Mouse (Mus musculus) embryonic facial prominence, embryonic 14.5 days (tissue): ENCODE measurements around the gene Ddx52. TPM values are rescaled to one million over a fixed set of nuclear protein-coding genes. Genes with fewer than 3 reads are reported as not detected.

Experiments used
- ATAC-seq: fragments of 200-750 bp; cut with Nextera tagmentation; 2 replicates; pipeline ENCODE4 v1.8.0; 2017; ENCODE audit warnings: low read depth, moderate number of reproducible peaks, moderate TSS enrichment
- DNase-seq: peaks from one replicate; pipeline ENCODE4 v3.0.0-alpha.2; 2015; ENCODE audit warnings: low spot score
- H3K27ac ChIP-seq: fragments of 300-500 bp; sonication (generic); replicated peaks from 2 replicates; pipeline ENCODE4 v1.5.1; 2014; ENCODE audit warnings: low read depth, mild to moderate bottlenecking, low read length, moderate library complexity
- H3K27me3 ChIP-seq: fragments of 300-500 bp; sonication (generic); replicated peaks from 2 replicates; pipeline ENCODE4 v1.6.1; 2014; ENCODE audit warnings: low read length; ENCODE audit not compliant: control insufficient read depth, insufficient read depth
- H3K36me3 ChIP-seq: fragments of 300-500 bp; sonication (generic); 2 replicates; pipeline ENCODE4 v1.6.1; 2014; ENCODE audit warnings: low read length, mixed read lengths; ENCODE audit not compliant: control insufficient read depth, insufficient read depth
- H3K4me1 ChIP-seq: fragments of 300-500 bp; sonication (generic); 2 replicates; pipeline ENCODE4 v1.6.1; 2014; ENCODE audit warnings: antibody characterized with exemption, low read length; ENCODE audit not compliant: control insufficient read depth, insufficient read depth
- H3K4me2 ChIP-seq: fragments of 300-500 bp; sonication (generic); 2 replicates; pipeline ENCODE4 v1.6.1; 2014; ENCODE audit warnings: low read depth, mild to moderate bottlenecking, low read length, moderate library complexity, mixed read lengths
- H3K4me3 ChIP-seq: fragments of 300-500 bp; sonication (generic); 2 replicates; pipeline ENCODE4 v1.5.1; 2014; ENCODE audit warnings: low read depth, mild to moderate bottlenecking, low read length
- H3K9ac ChIP-seq: fragments of 300-500 bp; sonication (generic); 2 replicates; pipeline ENCODE4 v1.6.1; 2014; ENCODE audit warnings: low read depth, mild to moderate bottlenecking, low read length, moderate library complexity, mixed read lengths
- H3K9me3 ChIP-seq: fragments of 300-500 bp; sonication (generic); 2 replicates; pipeline ENCODE4 v1.6.1; 2016; ENCODE audit warnings: low read length; ENCODE audit not compliant: control insufficient read depth
- WGBS: fragments of 180-500 bp; shearing (Covaris S2); extraction: QIAGEN DNeasy Blood & Tissue Kit; methylation state at CpG from one replicate; pipeline ENCODE4 v1.1.7; 2014; 5-methylcytosine and 5-hydroxymethylcytosine counted together
- polyA plus RNA-seq: library from polyadenylated mRNA; unstranded; fragments of >200 nt; fragmentation: Nextera tagmentation; extraction: Ambion mirVana; gene quantifications from 2 replicates; pipeline ENCODE4 v1.2.1, GENCODE M21; 2014

Ddx52 gene
- polyA plus RNA-seq, 1 experiment from 2014 or later = 29.0 TPM

GRCm38 (mm10) chr11:83963991-83964921 is 22.4 kb downstream of the Ddx52 start, which contains the start of gene Synrg:
TSS of gene Synrg (plus strand) at chr11:83964428.
- peak within 1 kb of the TSS; percentile 61 for H3K4me3 ChIP-seq
- H3K9ac ChIP-seq = peak within 1 kb of the TSS; percentile 75
- 5% methylated on average over 20 of the region's 76 CpGs for WGBS
- peaks cover 34% of the 10 kb centered on the region for H3K36me3 ChIP-seq
- H3K4me2 ChIP-seq = peak within 1 kb of the TSS; percentile 61
- peak; percentile 93 for DNase-seq
- peak; percentile 95 for ATAC-seq
- H3K4me1 ChIP-seq = no peaks in the 10 kb centered on the region
- peak within 1 kb of the TSS; percentile 56 for H3K27ac ChIP-seq
- no peaks in the 10 kb centered on the region for H3K27me3 ChIP-seq
- H3K9me3 ChIP-seq = no peaks in the 10 kb centered on the region

DNA sequence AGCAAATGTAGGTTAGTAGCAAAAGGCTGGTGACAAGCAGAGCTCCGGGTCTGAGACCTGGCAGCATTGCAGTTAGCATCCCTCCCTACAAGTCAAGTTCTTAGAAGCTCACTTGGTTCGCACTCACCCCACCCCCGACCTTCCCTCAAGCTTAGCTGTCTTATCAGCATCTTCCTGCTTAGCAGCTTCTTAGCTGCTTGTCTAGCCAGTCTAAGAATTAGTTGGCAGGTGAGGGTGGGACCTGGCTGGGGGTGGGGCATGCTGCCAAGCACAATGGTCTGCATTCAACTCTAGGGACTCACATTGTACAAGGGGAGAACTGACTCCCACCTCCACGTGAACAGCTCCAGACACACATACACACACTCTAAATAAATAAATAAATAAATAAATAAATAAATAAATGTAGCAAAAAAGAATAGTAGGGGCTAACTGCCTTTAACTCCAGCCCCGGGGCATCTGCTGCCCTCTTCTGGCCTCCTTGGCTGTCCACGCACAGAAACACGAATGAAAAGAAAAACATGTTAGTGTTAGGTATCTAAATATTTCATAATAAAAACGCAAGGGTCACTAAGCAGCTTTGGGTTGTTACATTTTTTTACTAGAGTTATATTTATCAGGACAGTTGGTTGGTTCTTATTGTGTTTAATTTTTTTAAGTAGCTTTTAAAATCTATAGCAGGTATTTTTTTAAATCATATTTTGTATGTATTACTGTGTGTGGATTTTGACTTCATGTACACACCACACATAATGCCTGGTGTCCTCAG is 25.8 kb downstream of the Ddx52 start:
- H3K4me3 ChIP-seq = no peak overlapping the region
- no peak for ATAC-seq

DNA sequence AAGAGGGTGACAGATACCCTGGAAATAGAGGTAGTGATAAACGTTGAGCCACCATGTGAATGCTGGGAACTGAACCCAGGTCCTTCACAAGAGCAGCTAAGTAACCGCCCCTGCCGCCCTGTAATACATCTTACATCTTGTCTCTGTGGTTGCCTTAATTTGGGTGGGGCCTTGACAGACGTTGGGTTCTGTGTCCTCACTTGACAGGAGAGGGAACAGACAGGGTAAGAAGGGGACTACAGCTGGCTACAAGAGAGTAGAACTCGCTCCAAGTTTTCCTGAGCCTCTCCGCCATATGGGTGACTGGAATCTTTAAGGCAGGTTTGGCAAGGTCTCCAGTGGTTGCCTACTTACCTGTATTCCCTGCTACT is 26.3 kb downstream of the Ddx52 start:
- Histone ChIP-seq H3K4me1 (no peaks in the 10 kb centered on the region), H3K4me3 (no peak overlapping the region), H3K36me3 (peaks cover 8% of the 10 kb centered on the region), H3K4me2 (no peak overlapping the region), H3K9ac (no peak overlapping the region), H3K27ac (no peak overlapping the region), H3K9me3 (no peaks in the 10 kb centered on the region), H3K27me3 (no peaks in the 10 kb centered on the region)
- no peak for ATAC-seq
- DNase-seq = no peak
- WGBS = 75% methylated on average over 6 of the region's 6 CpGs

More for the DNA sequence above, 25.8 kb downstream of the Ddx52 start:
- no peaks in the 10 kb centered on the region for H3K9me3 ChIP-seq
- peak; percentile 45 for DNase-seq
- H3K36me3 ChIP-seq = peaks cover 4% of the 10 kb centered on the region
- no peak overlapping the region for H3K27ac ChIP-seq
- H3K4me2 ChIP-seq = no peak overlapping the region
- no peaks in the 10 kb centered on the region for H3K4me1 ChIP-seq
- WGBS = 46% methylated on average over 8 of the region's 8 CpGs
- H3K27me3 ChIP-seq = no peaks in the 10 kb centered on the region
- no peak overlapping the region for H3K9ac ChIP-seq

DNA sequence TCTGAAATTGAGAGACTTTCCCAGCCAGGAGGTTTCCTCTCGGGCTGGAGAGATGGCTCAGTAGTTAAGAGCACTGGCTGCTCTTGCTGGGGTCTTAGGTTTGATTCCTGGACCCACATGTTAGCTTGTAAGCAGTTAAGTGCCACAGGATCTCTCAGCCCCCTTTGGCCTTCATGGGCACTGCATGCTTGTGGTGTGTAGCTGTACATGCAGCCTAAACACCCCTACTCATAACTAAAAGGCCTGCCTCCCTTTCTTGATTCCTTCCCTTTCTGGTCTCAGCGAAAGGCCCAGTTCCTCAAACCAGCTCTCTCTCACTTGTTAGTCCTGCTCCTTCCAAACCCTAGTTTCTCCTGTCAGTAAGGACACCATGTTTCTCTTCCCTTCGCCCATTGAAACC is 27.2 kb downstream of the Ddx52 start:
- DNase-seq = no peak
- Histone ChIP-seq H3K4me2 (no peak overlapping the region), H3K4me1 (no peaks in the 10 kb centered on the region), H3K27ac (no peak overlapping the region), H3K9ac (no peak overlapping the region), H3K4me3 (no peak overlapping the region), H3K9me3 (no peaks in the 10 kb centered on the region), H3K27me3 (no peaks in the 10 kb centered on the region), H3K36me3 (peaks cover 10% of the 10 kb centered on the region)
- WGBS = 80% methylated on average over 3 of the region's 3 CpGs
- ATAC-seq = no peak

DNA sequence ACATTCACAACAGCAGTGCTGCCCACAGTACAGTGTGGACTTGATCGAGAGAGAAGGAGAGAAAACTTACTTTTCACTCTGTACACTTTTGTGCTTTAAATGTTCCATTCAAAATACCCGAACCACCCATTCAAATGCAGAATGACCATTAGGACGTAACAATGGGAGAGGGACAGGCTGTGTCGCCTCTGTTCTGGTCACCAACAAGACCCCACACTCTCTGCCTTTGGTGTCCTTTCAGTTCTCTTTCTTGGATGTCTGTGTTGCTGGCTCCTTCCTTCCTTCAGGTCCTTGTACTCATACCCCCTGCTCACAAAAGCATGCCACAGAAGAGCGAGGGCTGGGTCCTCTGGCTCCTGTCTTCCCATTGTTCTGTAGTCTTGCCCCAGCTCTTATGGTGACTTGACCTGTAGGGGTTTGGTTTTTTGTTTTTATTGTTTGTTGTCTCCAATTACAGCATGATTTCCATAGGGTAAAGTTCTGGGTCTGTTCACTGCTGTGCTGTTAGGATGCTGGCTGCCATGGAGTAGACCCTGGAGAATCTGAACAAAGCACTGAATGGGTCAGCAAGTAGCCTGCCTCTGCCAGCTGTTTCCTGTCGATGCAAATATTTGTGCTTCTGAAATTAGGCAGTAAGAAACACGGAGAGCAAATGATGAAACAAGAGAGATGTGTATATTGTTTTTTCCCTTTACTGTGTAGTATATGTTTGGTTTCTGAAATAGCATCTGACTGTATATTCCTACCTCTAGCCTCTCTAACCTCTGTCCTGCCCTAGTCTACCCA is 32.9 kb downstream of the Ddx52 start:
- no peak overlapping the region for H3K4me2 ChIP-seq
- peaks cover 33% of the 10 kb centered on the region for H3K36me3 ChIP-seq
- no peak overlapping the region for H3K4me3 ChIP-seq
- H3K9me3 ChIP-seq = no peaks in the 10 kb centered on the region
- no peak for DNase-seq
- H3K9ac ChIP-seq = no peak overlapping the region
- H3K27ac ChIP-seq = no peak overlapping the region
- H3K4me1 ChIP-seq = no peaks in the 10 kb centered on the region
- ATAC-seq = no peak
- H3K27me3 ChIP-seq = no peaks in the 10 kb centered on the region
- WGBS = 74% methylated on average over 7 of the region's 7 CpGs

- Histone ChIP-seq H3K9me3 (no peaks in the 10 kb centered on the region), H3K27ac (no peak overlapping the region), H3K9ac (no peak overlapping the region), H3K4me3 (no peak overlapping the region), H3K36me3 (peaks cover 40% of the 10 kb centered on the region), H3K27me3 (no peaks in the 10 kb centered on the region), H3K4me1 (no peaks in the 10 kb centered on the region), H3K4me2 (no peak overlapping the region)
- DNase-seq (no peak), ATAC-seq (no peak)
- 88% methylated on average over 1 of the region's 1 CpGs for WGBS
These were observed 33.6 kb downstream of the Ddx52 start for GRCm38 (mm10) chr11:83975488-83975887.

- DNase-seq (no peak), ATAC-seq (no peak)
- Histone ChIP-seq H3K9ac (no peak overlapping the region), H3K27ac (no peak overlapping the region), H3K36me3 (peaks cover 48% of the 10 kb centered on the region), H3K27me3 (no peaks in the 10 kb centered on the region), H3K4me1 (no peaks in the 10 kb centered on the region), H3K4me2 (no peak overlapping the region), H3K9me3 (no peaks in the 10 kb centered on the region), H3K4me3 (no peak overlapping the region)
- WGBS = 75% methylated on average over 13 of the region's 13 CpGs
These were observed 34.5 kb downstream of the Ddx52 start for GRCm38 (mm10) chr11:83976236-83976977.

DNA sequence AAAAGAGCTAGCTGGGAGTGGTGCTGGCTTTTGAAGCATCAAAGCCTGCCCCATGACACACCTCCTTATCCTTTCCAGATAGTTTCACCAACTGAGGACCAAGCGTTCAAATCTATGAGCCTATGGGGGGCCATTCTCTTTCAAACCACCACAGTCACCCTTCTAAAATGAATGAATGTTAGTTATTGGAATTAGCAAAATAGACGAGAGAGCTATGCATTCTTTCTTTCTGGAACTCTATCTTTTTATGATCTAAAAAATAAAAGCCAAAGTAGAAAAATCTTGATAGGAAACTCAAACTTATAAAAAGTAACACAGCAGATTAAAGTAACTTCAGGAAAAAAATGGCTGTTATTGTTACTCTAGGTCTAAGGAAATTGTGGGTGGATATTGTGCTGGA is 35.9 kb downstream of the Ddx52 start:
- H3K4me2 ChIP-seq = no peak overlapping the region
- H3K4me3 ChIP-seq = no peak overlapping the region
- DNase-seq (no peak), ATAC-seq (no peak)
- H3K4me1 ChIP-seq = no peaks in the 10 kb centered on the region
- no peak overlapping the region for H3K9ac ChIP-seq
- 89% methylated on average over 2 of the region's 2 CpGs for WGBS
- H3K27me3 ChIP-seq = no peaks in the 10 kb centered on the region
- H3K9me3 ChIP-seq = no peaks in the 10 kb centered on the region
- H3K36me3 ChIP-seq = peaks cover 56% of the 10 kb centered on the region
- no peak overlapping the region for H3K27ac ChIP-seq
